Mouse (Mus musculus) CH12.LX (cell line): ENCODE measurements around the gene Frmd8. TPM values are rescaled to one million over a fixed set of nuclear protein-coding genes. Genes with fewer than 3 reads are reported as not detected.
"Not testable (repeated sequence)": the region's sequence is repeated elsewhere in the genome, so short reads cannot be mapped to it uniquely, and the experiment has no call there.

Experiments used
- DNase-seq: peaks from one replicate; pipeline ENCODE4 v3.0.0-alpha.2; 2013; ENCODE audit errors: extremely low read depth
- H3K27ac ChIP-seq: 2 replicates; pipeline ENCODE4 v1.5.1; 2012; ENCODE audit warnings: low read depth, mild to moderate bottlenecking, control low read depth, moderate library complexity; ENCODE audit not compliant: insufficient read depth
- H3K27me3 ChIP-seq: replicated peaks from 2 replicates; pipeline ENCODE3; 2012; ENCODE audit warnings: inconsistent platforms
- H3K36me3 ChIP-seq, 2 experiments: replicated peaks in 1 of 2; 2 replicates each; pipeline versions ENCODE3 to v1.6.1; 2012; ENCODE audit warnings: inconsistent platforms in 1 of 2, low read length in 1 of 2, mild to moderate bottlenecking in 1 of 2, mixed read lengths in 1 of 2, moderate library complexity in 1 of 2; ENCODE audit not compliant: control insufficient read depth in 1 of 2, insufficient read depth in 1 of 2
- H3K4me1 ChIP-seq, 2 experiments: 2 replicates each; pipeline ENCODE4 v1.6.1; 2012; ENCODE audit warnings: inconsistent platforms in 1 of 2, moderate library complexity in 1 of 2; ENCODE audit not compliant: insufficient read depth in 2 of 2, control insufficient read depth in 1 of 2
- H3K4me2 ChIP-seq: 2 replicates; pipeline ENCODE4 v1.6.1; 2012; ENCODE audit warnings: low read depth, mild to moderate bottlenecking, control low read depth; ENCODE audit not compliant: poor library complexity, insufficient read depth, severe bottlenecking
- H3K4me3 ChIP-seq, 3 experiments: fragments of 150-350 bp in 1 of 3; sonication (generic) in 1 of 3; replicated peaks in 1 of 3; 2 replicates each; pipeline versions ENCODE3 to v1.5.1; 2011 to 2012; ENCODE audit warnings: low read depth in 2 of 3, low read length in 2 of 3, mild to moderate bottlenecking in 2 of 3, moderate library complexity in 2 of 3, control low read depth in 1 of 3, improper control_type of control experiment in 1 of 3, inconsistent platforms in 1 of 3, mixed read lengths in 1 of 3; ENCODE audit not compliant: poor library complexity in 1 of 3
- H3K79me2 ChIP-seq: replicated peaks from 2 replicates; pipeline ENCODE4 v1.6.1; 2012; ENCODE audit warnings: mild to moderate bottlenecking, moderate library complexity; ENCODE audit not compliant: control insufficient read depth, poor library complexity, insufficient read depth, severe bottlenecking; ENCODE audit errors: extremely low read depth
- H3K9ac ChIP-seq: 2 replicates; pipeline ENCODE4 v1.6.1; 2012; ENCODE audit warnings: low read depth, mild to moderate bottlenecking, control low read depth, moderate library complexity; ENCODE audit not compliant: insufficient read depth
- H3K9me3 ChIP-seq: replicated peaks from 2 replicates; pipeline ENCODE3; 2012; ENCODE audit warnings: low read length, inconsistent platforms, mixed read lengths
- HCFC1 ChIP-seq: IDR thresholded peaks from 2 replicates; pipeline ENCODE4 v1.6.1; 2012; ENCODE audit warnings: low read depth, mild to moderate bottlenecking, inconsistent platforms, low read length, improper control_type of control experiment
- JUND ChIP-seq: conservative IDR thresholded peaks from 2 replicates; pipeline ENCODE4 v1.6.1; 2011; ENCODE audit warnings: low read depth, low read length, improper control_type of control experiment
- KAT2A ChIP-seq: IDR thresholded peaks from 2 replicates; pipeline ENCODE4 v1.6.1; 2012; ENCODE audit warnings: low read length, improper control_type of control experiment, inconsistent platforms; ENCODE audit not compliant: insufficient replicate concordance
- MAFK ChIP-seq: IDR thresholded peaks from 2 replicates; pipeline ENCODE4 v1.6.1; 2011; ENCODE audit warnings: low read length, improper control_type of control experiment; ENCODE audit not compliant: insufficient replicate concordance
- MEF2A ChIP-seq: IDR thresholded peaks from 2 replicates; pipeline ENCODE4 v1.6.1; 2014; ENCODE audit warnings: low read depth, mild to moderate bottlenecking, inconsistent platforms, low read length, improper control_type of control experiment, borderline replicate concordance
- MXI1 ChIP-seq: IDR thresholded peaks from 2 replicates; pipeline ENCODE4 v1.6.1; 2011; ENCODE audit warnings: mild to moderate bottlenecking, low read depth, low read length, improper control_type of control experiment
- RCOR1 ChIP-seq: conservative IDR thresholded peaks from 2 replicates; pipeline ENCODE4 v1.6.1; 2012; ENCODE audit warnings: low read depth, mild to moderate bottlenecking, inconsistent platforms, low read length, improper control_type of control experiment
- SMC3 ChIP-seq: IDR thresholded peaks from 2 replicates; pipeline ENCODE4 v1.6.1; 2011; ENCODE audit warnings: low read depth, low read length, improper control_type of control experiment
- UBTF ChIP-seq: IDR thresholded peaks from 2 replicates; pipeline ENCODE4 v1.6.1; 2012; ENCODE audit warnings: low read depth, mild to moderate bottlenecking, inconsistent platforms, low read length, improper control_type of control experiment, moderate library complexity
- USF1 ChIP-seq: IDR thresholded peaks from 2 replicates; pipeline ENCODE4 v1.6.1; 2014; ENCODE audit warnings: low read depth, mild to moderate bottlenecking, inconsistent platforms, low read length, improper control_type of control experiment
- USF2 ChIP-seq: conservative IDR thresholded peaks from 2 replicates; pipeline ENCODE4 v1.6.1; 2011; ENCODE audit warnings: low read depth, low read length, improper control_type of control experiment
- dilution Hi-C: fragments of 300-500 bp; cut with MboI; formaldehyde crosslinking; loops from 2 replicates; pipeline ENCODE4 v1.14.3; 2020; ENCODE audit warnings: low sequenced_read_pairs; ENCODE audit not compliant: extremely low pct_unique_long_range_greater_than_20kb, extremely low pct_ligation_motif_present
- in situ Hi-C: fragments of 300-500 bp; cut with MboI; formaldehyde crosslinking; loops from 3 replicates; pipeline ENCODE4 v1.14.3; 2019; ENCODE audit warnings: low sequenced_read_pairs, low pct_ligation_motif_present, low pct_unique_long_range_greater_than_20kb, mixed read lengths
- polyA plus RNA-seq: library from polyadenylated mRNA; unstranded; fragments of >175 nt; gene quantifications from 2 replicates; pipeline ENCODE4 v1.2.1, GENCODE M21; 2012; ENCODE audit warnings: low read depth; ENCODE audit not compliant: insufficient read length
- total RNA-seq, 2 experiments: library from RNA; depleted of rRNA; stranded (reverse); fragments of 300-350 nt in 1 of 2; fragments of >200 nt in 1 of 2; gene quantifications; 2 replicates each; pipeline ENCODE4 v1.2.3; 2012 to 2014

Gene Frmd8
- total and polyA plus RNA-seq, 3 experiments: 13.5 to 30.7 (median 25.2) TPM

- Histone ChIP-seq H3K27ac (no peak overlapping the region), H3K4me2 (no peak overlapping the region), H3K4me1 (peaks cover 0 to 11% of the 10 kb centered on the region in 2 experiments; a peak in 2 of 4 replicates), H3K36me3 (peaks cover 35 to 79% of the 10 kb centered on the region in 2 experiments), H3K9me3 (no peaks in the 10 kb centered on the region), H3K79me2 (no peaks in the 10 kb centered on the region), H3K27me3 (no peaks in the 10 kb centered on the region), H3K4me3 (no peak overlapping the region), H3K9ac (no peak overlapping the region)
- dilution Hi-C loops (no loop called here), in situ Hi-C loops (no loop called here)
- DNase-seq: no peak
- TF ChIP-seq USF1 (no peak), MAFK (no peak), JUND (no peak), UBTF (no peak), MEF2A (no peak), KAT2A (no peak), MXI1 (no peak), RCOR1 (no peak), USF2 (no peak), HCFC1 (no peak), SMC3 (no peak)
These were observed 8.9 kb upstream of the Frmd8 start for GRCm38 (mm10) chr19:5883935-5884334.

DNA sequence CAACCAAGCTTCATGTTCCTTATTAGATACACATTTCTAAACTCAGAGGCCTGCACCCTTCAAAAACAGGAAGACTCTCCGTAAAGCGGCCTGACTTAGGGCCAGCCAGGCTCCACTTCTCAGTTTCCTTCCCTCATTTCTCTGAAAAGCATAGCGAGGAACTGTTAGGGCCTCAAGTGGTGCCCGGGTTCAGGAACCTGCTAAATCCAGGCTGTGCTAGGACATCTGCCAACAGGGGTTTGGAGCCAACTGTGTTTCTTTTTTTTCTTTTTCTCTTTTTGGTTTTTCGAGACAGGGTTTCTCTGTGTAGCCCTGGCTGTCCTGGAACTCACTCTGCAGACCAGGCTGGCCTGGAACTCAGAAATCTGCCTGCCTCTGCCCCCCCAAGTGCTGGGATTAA lies 7.0 kb upstream of the Frmd8 start:
- in situ Hi-C loops, H3K27me3 ChIP-seq, DNase-seq, H3K79me2 ChIP-seq, H3K27ac ChIP-seq, H3K4me2 ChIP-seq, H3K4me3 ChIP-seq, H3K9me3 ChIP-seq, H3K9ac ChIP-seq, dilution Hi-C loops: not testable (repeated sequence)
- H3K4me1 ChIP-seq: peaks cover 3 to 22% of the 10 kb centered on the region in 2 experiments
- H3K36me3 ChIP-seq: peaks cover 35 to 69% of the 10 kb centered on the region in 2 experiments

GRCm38 (mm10) chr19:5881155-5881554 lies 6.1 kb upstream of the Frmd8 start:
- DNase-seq: no peak
- dilution Hi-C loops: no loop called here
- Histone ChIP-seq H3K27me3 (no peaks in the 10 kb centered on the region), H3K9me3 (no peaks in the 10 kb centered on the region), H3K79me2 (no peaks in the 10 kb centered on the region), H3K36me3 (peaks cover 35 to 64% of the 10 kb centered on the region in 2 experiments), H3K4me3 (no peak overlapping the region), H3K4me1 (peaks cover 9 to 31% of the 10 kb centered on the region in 2 experiments), H3K9ac (no peak overlapping the region), H3K4me2 (no peak overlapping the region), H3K27ac (no peak overlapping the region)
- no peak for TF ChIP-seq MXI1
- no peak for TF ChIP-seq MAFK
- in situ Hi-C loops: no loop called here
